Mouse (Mus musculus): Measurements from ENCODE around the gene Frmd4a. TPM values are rescaled to one million over a fixed set of nuclear protein-coding genes. Genes with fewer than 3 reads are reported as not detected.

The Frmd4a gene
- polyA plus RNA-seq, 1 experiment, result 13.5 TPM

DNA sequence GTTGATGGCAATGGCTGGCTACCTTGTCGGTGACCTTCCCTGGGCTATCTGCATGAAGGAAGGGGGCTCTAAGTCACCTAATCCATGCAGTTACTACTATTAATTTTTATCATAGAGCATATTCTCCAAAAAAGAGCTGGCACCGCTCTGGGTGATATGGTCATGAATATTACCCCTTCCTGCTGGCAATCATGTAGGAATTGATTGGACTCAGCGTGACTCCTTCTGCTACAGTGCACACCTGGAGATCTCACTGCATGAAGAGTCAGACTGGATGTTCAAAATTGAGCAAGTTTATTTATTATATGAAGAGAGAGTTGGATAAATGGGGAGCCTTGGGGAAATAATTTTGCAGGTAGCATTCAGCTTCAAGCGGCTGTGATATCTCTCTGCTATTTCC, 113.7 kb downstream of the Frmd4a start:
- no peak overlapping the region for H3K27ac ChIP-seq (ENCODE audit: insufficient read depth, low read length)
- H3K4me1 ChIP-seq (ENCODE audit: control insufficient read depth, insufficient read depth, insufficient read length), result no peaks in the 10 kb centered on the region
- DNase-seq (ENCODE audit: low read depth in 1 of 2, low spot score in 2 of 2), result no peak
- TF ChIP-seq CTCF (IDR thresholded peaks at IDR 0.05; ENCODE audit: extremely low read depth, insufficient read depth, insufficient read length, insufficient replicate concordance) (no peak), POLR2A (IDR thresholded peaks at IDR 0.05; ENCODE audit: low read depth, low read length) (no peak)
- H3K27me3 ChIP-seq (ENCODE audit: control insufficient read depth, insufficient read depth, low read length), result no peaks in the 10 kb centered on the region
- no peaks in the 10 kb centered on the region for H3K36me3 ChIP-seq (ENCODE audit: control insufficient read depth, insufficient read depth, low read length)
- WGBS, result 90% methylated on average over 4 of the region's 4 CpGs
- H3K4me3 ChIP-seq (ENCODE audit: extremely low read depth, insufficient read depth, insufficient read length), result no peak overlapping the region

DNA sequence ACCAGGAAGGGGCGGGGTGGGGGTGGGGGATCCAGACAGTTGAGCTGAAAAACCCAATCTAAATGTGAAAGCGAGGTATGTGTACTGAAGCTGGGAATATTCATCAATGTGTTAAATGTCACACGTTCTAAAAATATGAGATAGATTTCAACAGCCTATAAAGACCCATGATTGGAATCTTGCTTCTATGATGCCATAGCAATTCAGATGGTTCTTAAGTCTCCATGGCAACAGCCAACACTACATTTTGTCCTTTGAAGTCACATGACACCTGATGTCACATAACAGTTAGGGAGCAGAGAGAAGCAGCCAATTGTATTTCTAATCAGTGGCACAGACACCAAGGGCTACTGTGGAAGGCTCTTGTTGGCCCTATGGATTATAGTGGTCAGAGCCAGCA, 120.0 kb downstream of the Frmd4a start:
- Histone ChIP-seq H3K4me3 (ENCODE audit: extremely low read depth, insufficient read depth, insufficient read length) (no peak overlapping the region), H3K4me1 (ENCODE audit: control insufficient read depth, insufficient read depth, insufficient read length) (no peaks in the 10 kb centered on the region), H3K27ac (ENCODE audit: insufficient read depth, low read length) (no peak overlapping the region), H3K36me3 (ENCODE audit: control insufficient read depth, insufficient read depth, low read length) (no peaks in the 10 kb centered on the region), H3K27me3 (ENCODE audit: control insufficient read depth, insufficient read depth, low read length) (no peaks in the 10 kb centered on the region)
- 84% methylated on average over 3 of the region's 3 CpGs for WGBS
- TF ChIP-seq CTCF (IDR thresholded peaks at IDR 0.05; ENCODE audit: extremely low read depth, insufficient read depth, insufficient read length, insufficient replicate concordance) (no peak), POLR2A (IDR thresholded peaks at IDR 0.05; ENCODE audit: low read depth, low read length) (no peak)
- DNase-seq (ENCODE audit: low read depth in 1 of 2, low spot score in 2 of 2), result no peak

- Histone ChIP-seq H3K4me1 (ENCODE audit: control insufficient read depth, insufficient read depth, insufficient read length) (no peaks in the 10 kb centered on the region), H3K27me3 (ENCODE audit: control insufficient read depth, insufficient read depth, low read length) (no peaks in the 10 kb centered on the region), H3K36me3 (ENCODE audit: control insufficient read depth, insufficient read depth, low read length) (no peaks in the 10 kb centered on the region), H3K27ac (ENCODE audit: insufficient read depth, low read length) (no peak overlapping the region), H3K4me3 (ENCODE audit: extremely low read depth, insufficient read depth, insufficient read length) (no peak overlapping the region)
- TF ChIP-seq POLR2A (IDR thresholded peaks at IDR 0.05; ENCODE audit: low read depth, low read length) (no peak), CTCF (IDR thresholded peaks at IDR 0.05; ENCODE audit: extremely low read depth, insufficient read depth, insufficient read length, insufficient replicate concordance) (no peak)
- DNase-seq (ENCODE audit: low read depth in 1 of 2, low spot score in 2 of 2), result no peak
- 82% methylated on average over 4 of the region's 4 CpGs for WGBS
These were observed 124.9 kb downstream of the Frmd4a start for GRCm38 (mm10) chr2:4142221-4142950.

DNA sequence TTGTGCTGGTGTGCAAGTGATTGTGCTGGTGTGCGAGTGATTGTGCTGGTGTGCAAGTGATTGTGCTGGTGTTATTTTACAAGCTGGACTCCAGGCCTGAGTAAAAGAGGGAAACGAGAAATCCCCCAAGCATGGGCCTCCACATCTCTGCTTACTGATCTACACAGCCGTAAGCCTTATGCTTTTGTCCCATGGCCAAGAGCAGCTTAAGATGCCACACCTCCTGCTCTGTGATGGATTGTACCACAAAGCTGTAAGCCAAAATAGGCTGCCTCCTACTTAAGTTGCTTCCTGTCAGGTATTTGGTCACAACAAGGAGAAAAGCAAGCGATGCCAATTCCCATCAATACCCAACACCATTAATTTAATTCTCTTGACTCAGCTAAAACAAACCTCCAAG, 126.9 kb downstream of the Frmd4a start:
- Histone ChIP-seq H3K4me1 (ENCODE audit: control insufficient read depth, insufficient read depth, insufficient read length) (no peaks in the 10 kb centered on the region), H3K36me3 (ENCODE audit: control insufficient read depth, insufficient read depth, low read length) (no peaks in the 10 kb centered on the region), H3K4me3 (ENCODE audit: extremely low read depth, insufficient read depth, insufficient read length) (no peak overlapping the region), H3K27ac (ENCODE audit: insufficient read depth, low read length) (no peak overlapping the region), H3K27me3 (ENCODE audit: control insufficient read depth, insufficient read depth, low read length) (no peaks in the 10 kb centered on the region)
- DNase-seq (ENCODE audit: low read depth in 1 of 2, low spot score in 2 of 2), result no peak
- TF ChIP-seq CTCF (IDR thresholded peaks at IDR 0.05; ENCODE audit: extremely low read depth, insufficient read depth, insufficient read length, insufficient replicate concordance), result no peak
- 90% methylated on average over 4 of the region's 4 CpGs for WGBS

GRCm38 (mm10) chr2:4152521-4153040, 135.1 kb downstream of the Frmd4a start:
- Histone ChIP-seq H3K36me3 (ENCODE audit: control insufficient read depth, insufficient read depth, low read length) (no peaks in the 10 kb centered on the region), H3K4me3 (ENCODE audit: extremely low read depth, insufficient read depth, insufficient read length) (no peak overlapping the region), H3K27me3 (ENCODE audit: control insufficient read depth, insufficient read depth, low read length) (no peaks in the 10 kb centered on the region; the same call in 1 of the 2 replicates), H3K4me1 (ENCODE audit: control insufficient read depth, insufficient read depth, insufficient read length) (no peaks in the 10 kb centered on the region), H3K27ac (ENCODE audit: insufficient read depth, low read length) (no peak overlapping the region)
- DNase-seq (ENCODE audit: low read depth in 1 of 2, low spot score in 2 of 2), result no peak
- TF ChIP-seq POLR2A (IDR thresholded peaks at IDR 0.05; ENCODE audit: low read depth, low read length), result no peak
- no peak for TF ChIP-seq CTCF (IDR thresholded peaks at IDR 0.05; ENCODE audit: extremely low read depth, insufficient read depth, insufficient read length, insufficient replicate concordance)
- 22% methylated on average over 14 of the region's 14 CpGs for WGBS

GRCm38 (mm10) chr2:4153131-4153631, 135.7 kb downstream of the Frmd4a start:
- H3K36me3 ChIP-seq (ENCODE audit: control insufficient read depth, insufficient read depth, low read length), result no peaks in the 10 kb centered on the region
- no peak overlapping the region for H3K4me3 ChIP-seq (ENCODE audit: extremely low read depth, insufficient read depth, insufficient read length)
- H3K27ac ChIP-seq (ENCODE audit: insufficient read depth, low read length), result no peak overlapping the region
- DNase-seq (ENCODE audit: low read depth in 1 of 2, low spot score in 2 of 2), result no peak
- TF ChIP-seq POLR2A (IDR thresholded peaks at IDR 0.05; ENCODE audit: low read depth, low read length) (no peak), CTCF (IDR thresholded peaks at IDR 0.05; ENCODE audit: extremely low read depth, insufficient read depth, insufficient read length, insufficient replicate concordance) (no peak)
- H3K27me3 ChIP-seq (ENCODE audit: control insufficient read depth, insufficient read depth, low read length), result no peaks in the 10 kb centered on the region; the same call in 1 of the 2 replicates
- 6% methylated on average over 16 of the region's 16 CpGs for WGBS
- no peaks in the 10 kb centered on the region for H3K4me1 ChIP-seq (ENCODE audit: control insufficient read depth, insufficient read depth, insufficient read length)

All from spleen, adult 2 months (tissue).